Mouse (Mus musculus): ENCODE results near the gene Calhm2.
A peak's percentile ranks its signal among the peaks of the same experiment; 100 is the strongest.

Gene Calhm2

GRCm38 (mm10) chr19:47067924-47068611 lies 70.0 kb downstream of the Calhm2 start:
- peak; percentile 89 for DNase-seq (ENCODE audit: low read depth, low spot score)

- DNase-seq (ENCODE audit: low read depth, low spot score): peak; percentile 99
Measured at GRCm38 (mm10) chr19:47067096-47067882, 70.8 kb downstream of the Calhm2 start, which contains the start of gene Taf5. Taf5 (plus strand) TSS chr19:47067746.

GRCm38 (mm10) chr19:47065860-47066259 lies 72.2 kb downstream of the Calhm2 start:
- no peak for DNase-seq (ENCODE audit: low read depth, low spot score)

GRCm38 (mm10) chr19:47057684-47058083 lies 80.4 kb downstream of the Calhm2 start:
- DNase-seq (ENCODE audit: low read depth, low spot score): no peak
